Mouse (Mus musculus): Measurements from ENCODE around the gene Galnt12. TPM values are rescaled to one million over a fixed set of nuclear protein-coding genes. Genes with fewer than 3 reads are reported as not detected.

Galnt12 gene
- polyA plus RNA-seq (2012; rRNA removed; ENCODE audit: low replicate concordance), result 0.82 and 8.3 TPM in 2 replicates

GRCm38 (mm10) chr4:47091493-47092386 lies at the start of gene Galnt12:
Gene Galnt12 (plus strand): TSS chr4:47091909.

GRCm38 (mm10) chr4:47056791-47057509 lies 34.8 kb upstream of the Galnt12 start, which contains the start of gene Anks6:
Gene Anks6 (minus strand): TSS chr4:47057427.

Other genes with a start within 250 kb of the Galnt12 start
- gene Gabbr2, start 100.0 kb upstream of the Galnt12 start, polyA plus RNA-seq (2012; rRNA removed; ENCODE audit: low replicate concordance), result 0.10 and 0.14 TPM in 2 replicates
- 7.6 and 15.2 TPM in 2 replicates for gene Anks6, start 34.5 kb upstream of the Galnt12 start, polyA plus RNA-seq (2012; rRNA removed; ENCODE audit: low replicate concordance)
- gene Col15a1, start 116.3 kb downstream of the Galnt12 start, polyA plus RNA-seq (2012; rRNA removed; ENCODE audit: low replicate concordance), result 418 and 743 TPM in 2 replicates